Mouse (Mus musculus) embryonic facial prominence, embryonic 12.5 days (tissue): ENCODE measurements around the gene Gsdma. TPM values are rescaled to one million over a fixed set of nuclear protein-coding genes. Genes with fewer than 3 reads are reported as not detected.
"Not testable (repeated sequence)": the region's sequence is repeated elsewhere in the genome, so short reads cannot be mapped to it uniquely, and the experiment has no call there.

Experiments used
- ATAC-seq: fragments of 200-750 bp; cut with Nextera tagmentation; 2 replicates; pipeline ENCODE4 v1.8.0; 2017; ENCODE audit not compliant: insufficient number of reproducible peaks, insufficient read depth, low FRiP score, low TSS enrichment
- H3K27ac ChIP-seq: fragments of 300-500 bp; sonication (generic); 2 replicates; pipeline ENCODE4 v1.5.1; 2016; ENCODE audit warnings: mild to moderate bottlenecking
- H3K27me3 ChIP-seq: fragments of 300-500 bp; sonication (generic); 2 replicates; pipeline ENCODE4 v1.6.1; 2016; ENCODE audit warnings: mild to moderate bottlenecking, moderate library complexity
- H3K36me3 ChIP-seq: fragments of 300-500 bp; sonication (generic); 2 replicates; pipeline ENCODE4 v1.6.1; 2016; ENCODE audit warnings: mild to moderate bottlenecking
- H3K4me1 ChIP-seq: fragments of 300-500 bp; sonication (generic); 2 replicates; pipeline ENCODE4 v1.6.1; 2016
- H3K4me2 ChIP-seq: fragments of 300-500 bp; sonication (generic); replicated peaks from 2 replicates; pipeline ENCODE4 v1.6.1; 2016; ENCODE audit warnings: mild to moderate bottlenecking, moderate library complexity
- H3K4me3 ChIP-seq: fragments of 300-500 bp; sonication (generic); 2 replicates; pipeline ENCODE4 v1.5.1; 2016; ENCODE audit warnings: mild to moderate bottlenecking
- H3K9ac ChIP-seq: fragments of 300-500 bp; sonication (generic); 2 replicates; pipeline ENCODE4 v1.6.1; 2016; ENCODE audit warnings: mild to moderate bottlenecking, moderate library complexity
- H3K9me3 ChIP-seq: fragments of 300-500 bp; sonication (generic); 2 replicates; pipeline ENCODE4 v1.6.1; 2016; ENCODE audit warnings: mild to moderate bottlenecking, moderate library complexity
- WGBS: fragments of 180-500 bp; shearing (Covaris S2); methylation state at CpG from one replicate; pipeline ENCODE4 v1.1.7; 2016; 5-methylcytosine and 5-hydroxymethylcytosine counted together
- polyA plus RNA-seq: library from polyadenylated mRNA; unstranded; fragments of >200 nt; fragmentation: Nextera tagmentation; extraction: Ambion mirVana; gene quantifications from 2 replicates; pipeline ENCODE4 v1.2.1, GENCODE M21; 2016

The Gsdma gene
- polyA plus RNA-seq, 1 experiment from 2014 or later, result 0.05 TPM

DNA sequence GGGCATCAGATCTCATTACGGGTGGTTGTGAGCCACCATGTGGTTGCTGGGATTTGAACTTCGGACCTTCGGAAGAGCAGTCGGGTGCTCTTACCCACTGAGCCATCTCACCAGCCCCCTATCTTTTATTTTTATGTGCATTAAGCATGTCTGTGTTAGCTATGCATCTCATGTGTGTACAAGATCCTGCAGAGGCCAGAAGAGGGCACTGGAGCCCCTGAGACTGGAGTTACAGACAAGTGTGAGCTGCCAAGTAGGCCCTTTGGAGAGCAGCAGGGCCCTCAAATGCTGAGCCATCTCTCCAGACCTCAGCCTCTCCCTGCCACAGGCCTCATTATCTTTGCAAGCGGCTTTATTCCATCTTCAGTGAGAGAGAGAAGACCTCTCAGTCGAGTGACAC, 47.9 kb downstream of the Gsdma start:
- not testable (repeated sequence) for ATAC-seq, H3K9me3 ChIP-seq, H3K4me3 ChIP-seq, H3K4me2 ChIP-seq, H3K27ac ChIP-seq, H3K4me1 ChIP-seq, H3K27me3 ChIP-seq, H3K9ac ChIP-seq
- H3K36me3 ChIP-seq, result peaks cover 74% of the 10 kb centered on the region
- 85% methylated on average over 6 of the region's 6 CpGs for WGBS

DNA sequence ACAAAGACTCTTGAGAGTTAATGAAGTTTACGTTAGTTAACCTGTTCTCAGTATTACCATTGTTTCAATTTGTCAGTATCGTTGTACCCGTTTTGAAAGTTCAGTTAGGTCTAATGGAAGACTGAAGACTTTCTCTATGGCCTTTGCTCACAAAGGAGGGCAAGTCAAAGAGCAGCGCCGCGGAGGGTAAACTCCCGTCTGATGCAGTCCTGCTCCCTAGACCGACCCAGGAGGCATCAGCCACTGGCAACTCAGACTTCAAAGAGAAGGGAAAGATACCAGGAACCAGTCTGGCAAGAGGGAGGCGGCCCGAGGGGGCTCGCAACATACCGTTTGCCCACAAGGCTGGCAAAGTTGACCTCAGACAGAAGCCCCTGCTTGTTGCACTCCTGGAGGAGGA, 49.6 kb downstream of the Gsdma start:
- Histone ChIP-seq H3K4me1 (peaks cover 7% of the 10 kb centered on the region; the same call in 1 of the 2 replicates), H3K9me3 (no peaks in the 10 kb centered on the region), H3K27ac (no peak overlapping the region), H3K4me2 (no peak overlapping the region), H3K36me3 (peaks cover 70% of the 10 kb centered on the region), H3K9ac (no peak overlapping the region), H3K4me3 (no peak overlapping the region), H3K27me3 (no peaks in the 10 kb centered on the region)
- ATAC-seq, result no peak
- WGBS, result 88% methylated on average over 12 of the region's 12 CpGs

DNA sequence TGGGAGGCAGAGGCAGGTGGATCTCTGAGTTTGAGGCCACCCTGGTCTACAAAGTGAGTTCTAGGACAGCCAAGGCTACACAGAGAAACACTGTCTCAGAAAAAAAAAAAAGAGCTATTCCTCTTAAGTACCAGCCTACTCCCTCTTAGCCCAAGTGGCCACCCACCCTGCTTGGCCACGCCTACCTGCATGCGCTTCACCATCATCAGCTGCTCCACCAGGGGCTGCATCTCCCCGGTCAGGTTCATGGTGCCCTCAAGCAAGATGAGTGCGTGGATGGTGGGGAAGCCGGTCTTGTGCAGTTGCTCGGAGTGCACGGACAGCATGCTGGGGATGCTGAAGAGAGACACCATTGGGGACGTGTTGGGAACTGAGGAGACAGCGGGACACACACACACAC, 51.8 kb downstream of the Gsdma start:
- Histone ChIP-seq H3K9me3 (no peaks in the 10 kb centered on the region), H3K4me2 (no peak overlapping the region), H3K27ac (no peak overlapping the region), H3K4me1 (peaks cover 7% of the 10 kb centered on the region; the same call in 1 of the 2 replicates), H3K27me3 (no peaks in the 10 kb centered on the region), H3K9ac (no peak overlapping the region), H3K4me3 (no peak overlapping the region), H3K36me3 (peaks cover 67% of the 10 kb centered on the region)
- WGBS, result 92% methylated on average over 8 of the region's 9 CpGs
- no peak for ATAC-seq

DNA sequence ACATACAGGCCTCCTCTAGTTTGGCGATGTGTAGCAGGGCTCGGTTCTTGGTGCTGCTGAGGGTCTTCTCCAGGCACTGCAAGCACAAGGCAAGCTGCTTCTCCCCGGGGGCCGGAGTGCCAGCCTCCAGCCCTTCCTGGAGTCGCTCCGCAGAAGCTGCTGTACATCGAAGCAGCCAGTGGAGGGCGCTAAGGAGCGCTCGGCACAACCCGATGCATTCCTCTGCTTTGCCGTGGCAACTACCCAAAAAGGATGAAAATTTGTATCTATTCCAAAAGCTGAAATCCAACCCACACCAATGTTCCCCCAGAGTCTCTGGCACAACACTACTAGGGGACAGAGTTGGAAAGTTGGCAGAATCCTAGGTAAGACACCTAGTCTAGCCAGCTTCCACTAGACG, 53.8 kb downstream of the Gsdma start:
- Histone ChIP-seq H3K36me3 (peaks cover 57% of the 10 kb centered on the region), H3K27ac (0 out of 2 replicates have a peak overlapping the region, but pooled peaks have one; percentile 0), H3K4me2 (no peak overlapping the region), H3K4me3 (no peak overlapping the region), H3K27me3 (no peaks in the 10 kb centered on the region), H3K4me1 (peaks cover 7% of the 10 kb centered on the region; the same call in 1 of the 2 replicates), H3K9ac (no peak overlapping the region; the same call in 1 of the 2 replicates), H3K9me3 (no peaks in the 10 kb centered on the region)
- 19% methylated on average over 13 of the region's 13 CpGs for WGBS
- no peak for ATAC-seq

DNA sequence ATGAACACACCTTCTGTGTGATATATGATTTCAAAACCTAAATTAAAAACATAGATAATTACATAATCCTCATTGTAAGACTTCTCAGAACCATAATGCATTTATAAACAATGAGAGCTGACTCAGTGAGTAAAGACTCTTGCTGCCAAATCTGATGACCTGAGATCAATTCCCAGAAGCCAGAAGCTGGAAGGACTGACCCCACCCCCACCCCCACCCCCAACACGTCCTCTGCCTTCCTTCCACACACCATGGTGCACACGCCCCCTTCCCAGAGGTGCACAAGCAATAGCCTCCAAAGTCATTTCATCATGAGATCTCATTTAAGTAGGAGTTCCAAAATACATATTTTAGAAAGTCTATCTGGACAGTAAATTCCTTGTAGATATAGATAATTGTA, 56.6 kb downstream of the Gsdma start:
- Histone ChIP-seq H3K4me1 (peaks cover 7% of the 10 kb centered on the region; the same call in 1 of the 2 replicates), H3K36me3 (peaks cover 50% of the 10 kb centered on the region)
- ATAC-seq, result no peak

DNA sequence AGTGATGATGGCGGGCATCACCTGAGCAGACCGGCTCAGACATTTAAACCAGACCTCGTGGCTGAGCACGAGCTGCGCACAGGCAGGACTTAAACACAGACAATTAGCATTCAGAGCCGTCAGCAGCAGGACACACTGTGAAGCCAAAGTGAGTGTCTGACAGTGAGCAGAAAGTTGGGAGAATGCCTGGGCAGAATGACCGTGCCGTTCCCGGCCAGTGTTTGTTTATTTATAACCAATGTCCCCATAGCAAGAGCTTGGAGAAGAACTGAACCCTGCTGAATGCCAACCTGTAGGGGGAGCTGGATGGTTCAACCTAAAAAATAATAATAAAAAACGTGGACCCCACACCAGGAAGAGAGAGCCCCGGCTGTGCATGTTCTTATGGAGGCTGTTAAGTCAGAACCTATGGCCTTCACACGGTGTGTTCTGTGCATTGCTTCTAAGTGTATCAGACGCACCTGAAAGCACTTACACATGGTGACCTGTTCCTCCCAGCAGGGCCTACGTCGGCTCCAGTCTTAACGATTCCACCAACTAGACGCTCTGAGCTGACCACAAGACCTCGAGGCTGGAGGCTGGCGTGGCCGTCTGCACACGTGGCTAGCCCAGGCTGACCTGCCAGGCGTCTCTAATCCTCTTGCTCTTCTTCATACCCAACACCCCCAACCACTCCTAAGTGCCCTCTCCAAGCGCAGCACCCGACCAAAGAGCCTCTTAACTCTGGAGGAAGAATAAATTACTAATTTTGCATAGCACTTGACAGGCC, 57.5 kb downstream of the Gsdma start:
- Histone ChIP-seq H3K27me3 (no peaks in the 10 kb centered on the region), H3K36me3 (peaks cover 49% of the 10 kb centered on the region), H3K4me2 (no peak overlapping the region), H3K27ac (no peak overlapping the region), H3K4me3 (no peak overlapping the region), H3K4me1 (peaks cover 7% of the 10 kb centered on the region; the same call in 1 of the 2 replicates), H3K9me3 (no peaks in the 10 kb centered on the region), H3K9ac (no peak overlapping the region)
- ATAC-seq, result no peak
- WGBS, result 59% methylated on average over 24 of the region's 24 CpGs

More for the DNA sequence above, 56.6 kb downstream of the Gsdma start:
- no peak overlapping the region for H3K4me2 ChIP-seq
- no peaks in the 10 kb centered on the region for H3K27me3 ChIP-seq
- no peak overlapping the region for H3K4me3 ChIP-seq
- WGBS, result 79% methylated on average over 2 of the region's 2 CpGs
- no peaks in the 10 kb centered on the region for H3K9me3 ChIP-seq
- no peak overlapping the region for H3K9ac ChIP-seq
- H3K27ac ChIP-seq, result no peak overlapping the region

DNA sequence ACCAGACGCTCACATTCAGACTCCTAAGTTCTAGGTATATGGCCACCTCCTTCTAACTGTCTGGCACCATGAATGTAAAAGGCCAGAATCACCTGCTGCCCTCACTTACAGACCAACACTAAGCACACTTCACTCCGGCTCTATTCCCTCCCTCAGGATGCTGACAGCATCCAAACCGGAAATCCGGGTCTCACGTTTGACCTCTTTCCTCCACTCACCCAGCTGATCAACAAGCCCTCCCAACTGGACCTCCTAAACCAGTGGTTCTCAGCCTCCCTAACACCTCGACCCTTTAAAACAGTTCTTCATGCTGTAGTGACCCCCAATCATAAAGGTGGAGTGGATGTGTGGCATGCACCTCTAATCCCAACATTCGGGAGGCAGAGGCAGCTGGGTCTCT, 58.9 kb downstream of the Gsdma start:
- Histone ChIP-seq H3K9me3 (no peaks in the 10 kb centered on the region), H3K27me3 (no peaks in the 10 kb centered on the region), H3K27ac (no peak overlapping the region), H3K4me3 (no peak overlapping the region), H3K36me3 (peaks cover 54% of the 10 kb centered on the region), H3K4me1 (0 out of 2 replicates have a peak, but pooled peaks cover 4% of the 10 kb centered on the region), H3K4me2 (no peak overlapping the region), H3K9ac (no peak overlapping the region)
- WGBS, result 80% methylated on average over 7 of the region's 7 CpGs
- ATAC-seq, result no peak

DNA sequence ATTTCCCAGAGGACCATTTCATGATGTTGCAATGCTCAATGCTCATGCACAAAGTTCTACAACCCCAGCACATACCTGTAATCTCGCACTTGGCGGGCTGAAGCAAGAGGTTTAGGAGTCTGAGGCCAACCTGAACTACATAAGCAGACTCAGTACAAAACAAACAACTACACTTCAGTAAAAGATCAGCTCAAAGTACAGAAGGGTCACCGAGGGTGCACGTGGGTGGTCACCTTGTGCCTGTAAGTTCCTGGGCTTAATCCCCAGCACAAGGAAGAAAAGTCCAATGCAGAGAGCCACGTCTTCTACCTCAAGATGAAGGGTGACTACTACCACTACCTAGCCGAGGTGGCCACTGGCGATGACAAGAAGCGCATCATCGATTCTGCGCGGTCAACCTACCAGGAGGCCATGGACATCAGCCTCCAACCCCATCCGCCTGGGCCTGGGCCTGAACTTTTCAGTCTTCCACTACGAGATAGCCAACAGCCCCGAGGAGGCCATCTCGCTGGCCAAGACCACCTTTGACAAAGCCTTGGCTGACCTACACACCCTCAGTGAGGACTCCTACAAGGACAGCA, 61.9 kb downstream of the Gsdma start:
- no peaks in the 10 kb centered on the region for H3K9me3 ChIP-seq
- H3K4me1 ChIP-seq, result peaks cover 6% of the 10 kb centered on the region; the same call in 1 of the 2 replicates
- no peak overlapping the region for H3K4me3 ChIP-seq
- H3K9ac ChIP-seq, result no peak overlapping the region
- no peak overlapping the region for H3K27ac ChIP-seq
- H3K36me3 ChIP-seq, result peaks cover 38% of the 10 kb centered on the region
- WGBS, result 93% methylated on average over 15 of the region's 15 CpGs
- H3K4me2 ChIP-seq, result no peak overlapping the region
- no peaks in the 10 kb centered on the region for H3K27me3 ChIP-seq
- no peak for ATAC-seq

Other genes with a start within 250 kb of the Gsdma start
- gene Mien1, start 225.4 kb upstream of the Gsdma start, polyA plus RNA-seq, result 78.4 and 85.6 TPM in 2 replicates
- gene Grb7, start 218.0 kb upstream of the Gsdma start, polyA plus RNA-seq, result 7.3 and 7.7 TPM in 2 replicates
- gene Ikzf3, start 118.3 kb upstream of the Gsdma start, polyA plus RNA-seq, result 0.24 and 0.47 TPM in 2 replicates
- not detected in 2 replicates for gene Zpbp2, start 113.3 kb upstream of the Gsdma start, polyA plus RNA-seq
- 62.8 and 64.2 TPM in 2 replicates for gene Ormdl3, start 77.0 kb upstream of the Gsdma start, polyA plus RNA-seq
- not detected in 2 replicates for gene Lrrc3c, start 66.1 kb upstream of the Gsdma start, polyA plus RNA-seq
- gene Gm12355, start 38.7 kb upstream of the Gsdma start, polyA plus RNA-seq, result 1.1 TPM in 2 replicates
- gene Gsdma3, start 38.0 kb upstream of the Gsdma start, polyA plus RNA-seq, result not detected in 2 replicates
- not detected in 2 replicates for gene Gsdma2, start 17.6 kb upstream of the Gsdma start, polyA plus RNA-seq
- 246 and 248 TPM in 2 replicates for gene Psmd3, start 18.2 kb downstream of the Gsdma start, polyA plus RNA-seq
- not detected in 2 replicates for gene Csf3, start 36.9 kb downstream of the Gsdma start, polyA plus RNA-seq
- 70.4 and 73.6 TPM in 2 replicates for gene Med24, start 65.1 kb downstream of the Gsdma start, polyA plus RNA-seq
- 29.1 and 34.3 TPM in 2 replicates for gene Thra, start 76.3 kb downstream of the Gsdma start, polyA plus RNA-seq
- 1.6 and 1.7 TPM in 2 replicates for gene Nr1d1, start 111.0 kb downstream of the Gsdma start, polyA plus RNA-seq
- gene Msl1, start 131.2 kb downstream of the Gsdma start, polyA plus RNA-seq, result 35.2 and 35.6 TPM in 2 replicates
- 53.9 and 54.0 TPM in 2 replicates for gene Casc3, start 140.6 kb downstream of the Gsdma start, polyA plus RNA-seq
- gene Rapgefl1, start 172.4 kb downstream of the Gsdma start, polyA plus RNA-seq, result 2.6 and 3.1 TPM in 2 replicates
- gene Wipf2, start 199.3 kb downstream of the Gsdma start, polyA plus RNA-seq, result 5.0 TPM in 2 replicates
- gene Cdc6, start 243.4 kb downstream of the Gsdma start, polyA plus RNA-seq, result 33.1 and 34.7 TPM in 2 replicates